Mouse (Mus musculus) lung, postnatal 0 days (tissue): ENCODE data around the gene Saxo1. TPM values are rescaled to one million over a fixed set of nuclear protein-coding genes. Genes with fewer than 3 reads are reported as not detected.

Experiments used
- ATAC-seq: fragments of 200-750 bp; cut with Nextera tagmentation; 2 replicates; pipeline ENCODE4 v1.8.0; 2017; ENCODE audit warnings: moderate library complexity
- DNase-seq: peaks from one replicate; pipeline ENCODE4 v3.0.0-alpha.2; 2016; ENCODE audit warnings: low spot score
- H3K27ac ChIP-seq: fragments of 300-500 bp; sonication (generic); 2 replicates; pipeline ENCODE4 v1.5.1; 2014; ENCODE audit warnings: antibody characterized with exemption, mild to moderate bottlenecking, low read length, mixed read lengths
- H3K27me3 ChIP-seq: fragments of 300-500 bp; sonication (generic); replicated peaks from 2 replicates; pipeline ENCODE4 v1.6.1; 2014; ENCODE audit warnings: low read length, mixed read lengths; ENCODE audit not compliant: insufficient read depth
- H3K36me3 ChIP-seq: fragments of 300-500 bp; sonication (generic); 2 replicates; pipeline ENCODE4 v1.6.1; 2014; ENCODE audit warnings: low read length, mixed read lengths; ENCODE audit not compliant: insufficient read depth
- H3K4me1 ChIP-seq: fragments of 300-500 bp; sonication (generic); 2 replicates; pipeline ENCODE4 v1.6.1; 2014; ENCODE audit warnings: antibody characterized with exemption, low read depth, low read length, mixed read lengths; ENCODE audit not compliant: insufficient read depth
- H3K4me2 ChIP-seq: fragments of 300-500 bp; sonication (generic); replicated peaks from 2 replicates; pipeline ENCODE4 v1.6.1; 2014; ENCODE audit warnings: low read depth, mild to moderate bottlenecking, low read length, moderate library complexity, mixed read lengths
- H3K4me3 ChIP-seq: fragments of 300-500 bp; sonication (generic); 2 replicates; pipeline ENCODE4 v1.5.1; 2014; ENCODE audit warnings: low read depth, low read length
- H3K9ac ChIP-seq: fragments of 300-500 bp; sonication (generic); replicated peaks from 2 replicates; pipeline ENCODE4 v1.6.1; 2014; ENCODE audit warnings: low read depth, mild to moderate bottlenecking
- H3K9me3 ChIP-seq: fragments of 300-500 bp; sonication (generic); 2 replicates; pipeline ENCODE4 v1.6.1; 2016; ENCODE audit warnings: low read length, mixed read lengths
- CTCF ChIP-seq: IDR thresholded peaks from 2 replicates; pipeline ENCODE4 v1.5.1; 2016; ENCODE audit warnings: antibody characterized with exemption, mild to moderate bottlenecking
- EP300 ChIP-seq: IDR thresholded peaks from 2 replicates; pipeline ENCODE4 v1.6.1; 2016; ENCODE audit warnings: antibody characterized with exemption, mild to moderate bottlenecking, control low read depth
- WGBS: fragments of 180-500 bp; shearing (Covaris S2); extraction: QIAGEN DNeasy Blood & Tissue Kit; methylation state at CpG from one replicate; pipeline ENCODE4 v1.1.7; 2014; 5-methylcytosine and 5-hydroxymethylcytosine counted together
- polyA plus RNA-seq: library from polyadenylated mRNA; unstranded; fragments of >200 nt; fragmentation: Nextera tagmentation; extraction: Ambion mirVana; gene quantifications from 2 replicates; pipeline ENCODE4 v1.2.1, GENCODE M21; 2015

Saxo1 gene
- polyA plus RNA-seq, 1 experiment from 2014 or later = 0.06 TPM

GRCm38 (mm10) chr4:86523771-86524170, 34.4 kb downstream of the Saxo1 start:
- H3K9me3 ChIP-seq = no peaks in the 10 kb centered on the region
- H3K36me3 ChIP-seq = no peaks in the 10 kb centered on the region
- H3K4me3 ChIP-seq = no peak overlapping the region
- no peak overlapping the region for H3K27ac ChIP-seq
- no peak for ATAC-seq
- no peaks in the 10 kb centered on the region for H3K4me1 ChIP-seq
- H3K27me3 ChIP-seq = no peaks in the 10 kb centered on the region
- H3K4me2 ChIP-seq = no peak overlapping the region
- H3K9ac ChIP-seq = no peak overlapping the region
- 59% methylated on average over 5 of the region's 5 CpGs for WGBS
- no peak for DNase-seq
- no peak for TF ChIP-seq EP300
- TF ChIP-seq CTCF = no peak

GRCm38 (mm10) chr4:86520695-86521094, 37.4 kb downstream of the Saxo1 start:
- Histone ChIP-seq H3K4me1 (no peaks in the 10 kb centered on the region), H3K9me3 (no peaks in the 10 kb centered on the region), H3K36me3 (no peaks in the 10 kb centered on the region), H3K27ac (no peak overlapping the region), H3K9ac (no peak overlapping the region), H3K4me2 (no peak overlapping the region), H3K27me3 (no peaks in the 10 kb centered on the region), H3K4me3 (no peak overlapping the region)
- no peak for TF ChIP-seq CTCF
- no peak for TF ChIP-seq EP300
- ATAC-seq (no peak), DNase-seq (no peak)
- WGBS = 84% methylated on average over 12 of the region's 12 CpGs

- DNase-seq (no peak), ATAC-seq (no peak)
- H3K4me2 ChIP-seq = no peak overlapping the region
- no peak overlapping the region for H3K4me3 ChIP-seq
- no peak overlapping the region for H3K27ac ChIP-seq
- 77% methylated on average over 6 of the region's 6 CpGs for WGBS
- H3K4me1 ChIP-seq = no peaks in the 10 kb centered on the region
- no peaks in the 10 kb centered on the region for H3K9me3 ChIP-seq
- H3K36me3 ChIP-seq = no peaks in the 10 kb centered on the region
- TF ChIP-seq CTCF = no peak
- TF ChIP-seq EP300 = no peak
- H3K9ac ChIP-seq = no peak overlapping the region
- no peaks in the 10 kb centered on the region for H3K27me3 ChIP-seq
Observed at GRCm38 (mm10) chr4:86519953-86520352, 38.2 kb downstream of the Saxo1 start.

GRCm38 (mm10) chr4:86504656-86505055, 53.5 kb downstream of the Saxo1 start:
- 67% methylated on average over 6 of the region's 6 CpGs for WGBS
- H3K9ac ChIP-seq = no peak overlapping the region
- H3K9me3 ChIP-seq = no peaks in the 10 kb centered on the region
- no peak overlapping the region for H3K4me3 ChIP-seq
- no peaks in the 10 kb centered on the region for H3K4me1 ChIP-seq
- DNase-seq = no peak
- TF ChIP-seq CTCF = no peak
- TF ChIP-seq EP300 = no peak
- no peak overlapping the region for H3K4me2 ChIP-seq
- H3K27me3 ChIP-seq = no peaks in the 10 kb centered on the region
- no peak overlapping the region for H3K27ac ChIP-seq
- no peaks in the 10 kb centered on the region for H3K36me3 ChIP-seq
- ATAC-seq = no peak

- H3K9me3 ChIP-seq = no peaks in the 10 kb centered on the region
- WGBS = 95% methylated on average over 1 of the region's 1 CpGs
- H3K27me3 ChIP-seq = no peaks in the 10 kb centered on the region
- TF ChIP-seq CTCF = no peak
- TF ChIP-seq EP300 = no peak
- DNase-seq (no peak), ATAC-seq (no peak)
- H3K9ac ChIP-seq = no peak overlapping the region
- no peaks in the 10 kb centered on the region for H3K4me1 ChIP-seq
- H3K4me3 ChIP-seq = no peak overlapping the region
- H3K27ac ChIP-seq = no peak overlapping the region
- H3K36me3 ChIP-seq = no peaks in the 10 kb centered on the region
- H3K4me2 ChIP-seq = no peak overlapping the region
Observed at GRCm38 (mm10) chr4:86499561-86499960, 58.6 kb downstream of the Saxo1 start.

GRCm38 (mm10) chr4:86498754-86499153, 59.4 kb downstream of the Saxo1 start:
- Histone ChIP-seq H3K4me3 (no peak overlapping the region), H3K4me2 (no peak overlapping the region), H3K27ac (no peak overlapping the region), H3K9ac (no peak overlapping the region), H3K36me3 (no peaks in the 10 kb centered on the region), H3K9me3 (no peaks in the 10 kb centered on the region), H3K27me3 (no peaks in the 10 kb centered on the region), H3K4me1 (no peaks in the 10 kb centered on the region)
- TF ChIP-seq EP300 (0 out of 2 replicates have a peak, but pooled peaks have one; percentile 17), CTCF (no peak)
- ATAC-seq (peak; percentile 68), DNase-seq (peak; percentile 43)
- WGBS = 42% methylated on average over 5 of the region's 5 CpGs

- TF ChIP-seq CTCF (no peak), EP300 (no peak)
- no peak overlapping the region for H3K9ac ChIP-seq
- no peaks in the 10 kb centered on the region for H3K4me1 ChIP-seq
- no peak for ATAC-seq
- DNase-seq = no peak
- no peak overlapping the region for H3K27ac ChIP-seq
- no peak overlapping the region for H3K4me2 ChIP-seq
- H3K9me3 ChIP-seq = no peaks in the 10 kb centered on the region
- no peak overlapping the region for H3K4me3 ChIP-seq
- 74% methylated on average over 5 of the region's 5 CpGs for WGBS
- no peaks in the 10 kb centered on the region for H3K27me3 ChIP-seq
- no peaks in the 10 kb centered on the region for H3K36me3 ChIP-seq
Observed at GRCm38 (mm10) chr4:86489128-86489527, 69.0 kb downstream of the Saxo1 start.
